Mouse (Mus musculus): Measurements from ENCODE around the gene Smpd2. TPM values are rescaled to one million over a fixed set of nuclear protein-coding genes. Genes with fewer than 3 reads are reported as not detected.

Smpd2 gene
- total RNA-seq, 4 experiments from 2014 or later, result 21.8 to 40.9 (median 32.5) TPM

DNA sequence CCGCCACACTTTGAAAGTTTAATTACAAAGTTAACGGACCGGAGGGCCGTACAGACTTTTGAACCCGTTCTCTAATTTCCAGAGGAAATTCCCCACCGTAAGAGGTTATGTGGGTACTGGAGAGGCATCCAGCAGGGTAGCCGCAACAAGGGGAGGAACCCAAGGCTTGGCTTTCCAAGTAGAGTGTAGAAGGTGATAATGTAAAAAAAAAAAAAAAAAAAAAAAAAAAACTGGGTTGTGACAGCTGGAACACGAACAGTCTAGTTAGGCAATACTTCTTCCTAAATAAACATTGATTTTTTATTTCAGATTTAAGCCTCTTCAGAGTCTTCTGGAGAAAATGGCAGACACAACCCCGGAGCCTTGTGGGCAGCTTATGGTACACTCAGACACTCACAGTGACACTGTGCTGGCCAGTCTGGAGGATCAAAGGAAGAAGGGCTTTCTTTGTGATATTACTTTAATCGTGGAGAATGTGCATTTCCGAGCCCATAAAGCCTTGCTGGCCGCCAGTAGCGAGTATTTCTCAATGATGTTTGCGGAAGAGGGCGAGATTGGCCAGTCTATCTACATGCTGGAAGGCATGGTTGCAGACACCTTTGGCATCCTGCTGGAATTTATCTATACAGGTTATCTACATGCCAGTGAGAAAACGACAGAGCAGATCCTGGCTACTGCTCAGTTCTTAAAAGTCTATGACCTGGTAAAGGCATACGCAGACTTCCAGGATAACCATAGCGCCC is 39.2 kb downstream of the Smpd2 start:
- DNase-seq, result no peak

DNA sequence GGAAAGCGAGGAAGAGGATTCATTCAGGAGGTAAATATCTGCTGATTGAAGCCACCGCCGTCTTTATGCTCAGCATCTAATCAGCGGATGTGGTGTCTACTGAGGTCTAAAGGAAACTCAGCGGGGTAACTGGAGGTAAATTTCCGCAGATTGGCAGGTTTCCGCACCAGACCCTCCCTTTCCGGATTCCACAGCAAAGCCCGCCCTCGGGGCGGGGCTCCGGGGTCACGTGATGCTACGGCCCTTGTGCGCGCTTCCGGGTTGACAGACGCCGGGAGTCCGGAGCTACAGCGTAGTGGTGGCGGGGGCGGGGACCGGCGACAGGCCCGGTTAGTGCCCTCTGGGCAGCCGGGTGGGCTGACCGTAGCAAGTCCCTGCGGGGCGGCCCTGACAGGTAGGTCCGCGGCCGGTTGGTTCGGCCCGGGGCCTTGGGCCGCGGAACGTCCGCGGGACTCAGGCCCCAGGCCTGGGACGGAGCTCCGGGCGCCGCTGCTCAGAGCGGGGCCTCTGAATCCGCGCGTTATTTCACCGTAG is 40.0 kb downstream of the Smpd2 start, which contains the start of gene Zbtb24:
Zbtb24 (plus strand) TSS at position 247 of the 534 bp plus-strand sequence.
- DNase-seq, result peak; percentile 92

DNA sequence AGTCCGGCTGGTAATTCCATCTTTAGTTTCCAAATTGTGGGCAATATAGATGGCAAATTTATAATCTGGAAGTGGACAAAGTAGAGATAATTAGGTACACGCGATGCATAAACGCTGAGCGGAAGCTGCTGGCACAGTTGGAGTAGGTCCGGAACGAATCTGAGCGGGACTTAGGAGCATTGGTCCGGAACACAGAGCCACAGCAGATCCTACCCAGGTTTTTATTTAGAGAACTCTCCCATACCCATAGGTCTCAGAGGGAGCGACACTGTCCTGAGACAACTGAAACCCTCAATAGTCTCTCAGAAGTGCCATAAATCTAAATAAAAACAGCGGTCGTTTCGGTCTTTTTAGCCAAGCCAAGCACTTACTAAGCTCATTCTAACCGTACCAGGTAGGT is 40.5 kb downstream of the Smpd2 start:
- no peak for DNase-seq

DNA sequence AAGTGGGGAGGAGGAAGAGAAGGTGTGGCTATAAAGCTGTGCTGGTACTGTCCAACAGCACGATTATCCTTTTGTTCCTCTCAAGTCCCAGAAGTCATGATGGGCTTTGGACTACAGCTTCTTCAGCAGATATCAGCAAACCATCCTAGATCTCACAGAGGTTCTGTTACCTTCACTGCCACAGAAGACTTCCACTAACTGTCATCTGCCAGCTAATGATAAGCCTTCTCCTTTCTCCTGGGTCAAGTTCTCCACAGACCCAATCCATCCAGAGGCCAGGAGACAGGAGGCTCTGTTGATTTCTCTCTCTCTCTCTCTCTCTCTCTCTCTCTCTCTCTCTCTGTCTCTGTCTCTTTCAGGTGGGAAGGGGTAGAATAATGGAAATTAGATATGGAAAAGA is 42.0 kb downstream of the Smpd2 start:
- DNase-seq, result no peak

Other genes starting within 250 kb of the Smpd2 start
- gene Fig4, start 187.1 kb downstream of the Smpd2 start, total RNA-seq (2022), result 10 to 100 TPM; 23.1 to 25.6 (median 24.1) TPM
- under 1 TPM in 2 of 4 experiments, not detected in 2; 0.05 to 0.14 TPM for gene Ak9, start 186.4 kb downstream of the Smpd2 start, total RNA-seq (2022)
- gene Zbtb24, start 40.0 kb downstream of the Smpd2 start, total RNA-seq (2022), result 10 to 100 TPM; 17.3 to 32.5 (median 26.0) TPM
- 10 to 100 TPM in 2 of 4 experiments, 1 to 10 TPM in 2; 8.5 to 22.8 (median 13.3) TPM for gene Mical1, start 14.1 kb downstream of the Smpd2 start, total RNA-seq (2022)
- 1 to 10 TPM in 2 of 4 experiments, under 1 TPM in 1, not detected in 1; 0.77 to 1.7 (median 1.4) TPM for gene Ppil6, start 70 bp upstream of the Smpd2 start, total RNA-seq (2022)
- gene Cd164, start 29.0 kb upstream of the Smpd2 start, total RNA-seq (2022), result 100 to 1,000 TPM; 180 to 261 (median 233) TPM
- gene Ccdc162, start 226.3 kb upstream of the Smpd2 start, total RNA-seq (2022), result 1 to 10 TPM in 1 of 4 experiments, under 1 TPM in 3; 0.35 to 1.4 (median 0.58) TPM

Data from adrenal gland, adult 8-10 months (tissue).